Mouse (Mus musculus): ENCODE results near the gene Ptgfr. TPM values are rescaled to one million over a fixed set of nuclear protein-coding genes. Genes with fewer than 3 reads are reported as not detected.

Gene Ptgfr
- polyA plus RNA-seq (2021; fragmentation: Nextera tagmentation), result 0.58 and 1.1 TPM in 2 replicates
- long read RNA-seq, experiment 1, full-length matches to known transcripts, result 3 of 4 reads
- long read RNA-seq, experiment 1, partial matches to known transcripts, result 0 of 4 reads
- long read RNA-seq, experiment 1, other reads (novel, unspliced or antisense), result 1 of 4 reads
- long read RNA-seq, experiment 2, partial matches to known transcripts, result 0 of 1 reads
- long read RNA-seq, experiment 2, other reads (novel, unspliced or antisense), result 0 of 1 reads

GRCm38 (mm10) chr3:151836871-151837680, at the start of gene Ptgfr:
TSS of gene Ptgfr (minus strand) at chr3:151837630.

GRCm38 (mm10) chr3:151749737-151750136, 87.7 kb downstream of the Ptgfr start, which contains the start of gene Ifi44:
TSS of gene Ifi44 (minus strand) at chr3:151749960.

Other genes starting within 250 kb of the Ptgfr start
- gene Ifi44, start 87.7 kb downstream of the Ptgfr start, polyA plus RNA-seq (2021; fragmentation: Nextera tagmentation), result 0.54 and 0.65 TPM in 2 replicates
- gene Ifi44l, start 74.7 kb downstream of the Ptgfr start, polyA plus RNA-seq (2021; fragmentation: Nextera tagmentation), result not detected in 2 replicates